Mouse (Mus musculus): ENCODE measurements at regions not wholly inside any gene's neighbourhood (a gene's known extent, or its start where the extent isn't known, plus 50 kb on each side); places are given as distances from the start of the nearest gene placed in this dataset.

DNA sequence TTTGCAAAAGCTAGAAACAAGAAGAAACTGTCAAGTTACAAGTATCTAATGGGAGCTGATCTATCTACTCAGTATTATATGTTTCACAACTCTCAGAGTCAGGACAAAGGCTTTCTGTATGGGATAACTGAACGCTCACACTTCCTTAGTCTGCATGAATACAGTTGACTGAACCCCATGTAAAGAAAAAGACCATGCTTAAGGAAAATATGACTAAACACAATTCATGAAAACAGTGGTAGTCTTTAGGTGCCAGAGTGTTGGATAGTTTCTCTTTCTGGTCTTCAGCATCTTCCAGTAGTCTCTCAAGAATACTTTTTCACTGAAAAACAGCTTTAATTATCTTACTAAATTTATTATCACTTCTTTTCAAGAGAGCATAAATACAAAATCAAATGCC lies 78.7 kb upstream of the Klf6 start:
- no peak for DNase-seq (ENCODE audit: low spot score)

DNA sequence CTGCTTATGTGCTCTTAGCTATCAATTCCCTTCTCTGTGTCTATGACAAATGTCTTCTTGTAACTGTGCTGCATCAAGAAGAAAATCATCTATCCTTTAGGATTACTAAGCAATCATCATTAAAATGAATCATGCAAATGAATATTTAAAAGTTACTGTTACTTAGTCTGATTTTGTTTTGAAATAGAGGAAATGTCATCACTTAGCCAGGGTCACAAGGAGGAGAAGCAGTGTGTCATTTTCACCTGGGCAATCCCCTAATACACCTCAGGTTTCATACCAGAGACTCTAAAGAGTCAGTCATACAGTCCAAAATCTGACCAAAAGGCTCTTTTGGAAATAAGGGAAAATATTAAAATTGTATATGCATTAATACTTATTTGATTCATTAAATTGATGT lies 74.2 kb upstream of the Klf6 start:
- DNase-seq (ENCODE audit: low spot score), result no peak

DNA sequence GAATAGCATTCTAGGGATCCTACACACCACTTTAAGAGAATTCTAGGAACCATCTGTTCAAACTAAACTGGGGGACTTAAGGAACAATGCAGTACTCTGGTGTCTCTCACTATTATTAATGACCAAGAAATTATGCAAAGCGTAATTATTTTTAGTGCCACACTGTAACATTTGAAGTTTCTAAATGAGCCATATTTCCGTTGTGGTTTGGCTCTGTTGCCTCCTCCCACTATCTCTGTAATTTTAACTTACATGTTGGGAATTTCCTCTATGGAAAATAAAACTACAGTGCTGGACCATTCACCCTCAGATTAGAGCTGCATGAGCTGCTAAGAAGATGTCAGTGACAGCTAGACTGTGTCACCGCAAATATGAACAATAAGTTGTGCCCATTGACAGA lies 72.0 kb upstream of the Klf6 start:
- no peak for DNase-seq (ENCODE audit: low spot score)

DNA sequence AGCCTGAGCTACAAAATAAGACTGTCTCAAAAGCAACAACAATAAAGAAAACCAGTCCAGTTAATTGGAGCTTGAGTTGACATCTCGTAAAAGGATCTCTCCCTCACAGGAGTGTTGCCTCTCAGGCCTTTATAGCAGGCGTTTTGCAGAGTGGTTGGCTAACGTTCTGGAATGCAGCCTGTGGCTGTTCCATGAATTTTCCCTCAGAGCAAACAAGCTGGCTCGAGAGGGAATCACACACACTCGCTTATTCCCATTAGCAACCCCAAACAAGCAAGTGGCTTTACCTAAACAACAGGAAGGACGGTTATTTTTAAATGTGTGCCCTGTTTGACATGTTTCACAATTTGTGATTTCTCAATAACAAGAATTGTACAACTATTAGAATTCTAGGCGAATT lies 59.2 kb upstream of the Klf6 start:
- DNase-seq (ENCODE audit: low spot score), result no peak

DNA sequence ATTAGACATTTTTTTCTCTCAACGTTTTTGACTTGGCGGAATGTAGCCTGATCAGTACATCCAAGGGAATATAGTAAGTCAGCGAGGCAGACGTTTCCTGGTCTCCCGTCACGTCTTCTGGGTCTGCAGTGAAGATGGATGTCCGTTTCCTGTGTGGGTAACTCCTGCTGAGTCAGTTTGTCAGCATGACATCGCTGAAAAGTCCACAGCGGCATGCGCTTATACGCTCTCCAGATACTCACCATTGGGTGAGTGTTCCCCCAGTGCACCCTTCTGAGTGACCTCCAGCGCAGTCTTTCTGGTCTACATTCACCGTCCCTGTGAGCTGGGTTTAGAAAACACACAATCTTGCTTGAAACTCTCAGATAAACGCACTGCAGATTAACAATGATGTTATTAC lies 58.5 kb upstream of the Klf6 start:
- DNase-seq (ENCODE audit: low spot score), result no peak

DNA sequence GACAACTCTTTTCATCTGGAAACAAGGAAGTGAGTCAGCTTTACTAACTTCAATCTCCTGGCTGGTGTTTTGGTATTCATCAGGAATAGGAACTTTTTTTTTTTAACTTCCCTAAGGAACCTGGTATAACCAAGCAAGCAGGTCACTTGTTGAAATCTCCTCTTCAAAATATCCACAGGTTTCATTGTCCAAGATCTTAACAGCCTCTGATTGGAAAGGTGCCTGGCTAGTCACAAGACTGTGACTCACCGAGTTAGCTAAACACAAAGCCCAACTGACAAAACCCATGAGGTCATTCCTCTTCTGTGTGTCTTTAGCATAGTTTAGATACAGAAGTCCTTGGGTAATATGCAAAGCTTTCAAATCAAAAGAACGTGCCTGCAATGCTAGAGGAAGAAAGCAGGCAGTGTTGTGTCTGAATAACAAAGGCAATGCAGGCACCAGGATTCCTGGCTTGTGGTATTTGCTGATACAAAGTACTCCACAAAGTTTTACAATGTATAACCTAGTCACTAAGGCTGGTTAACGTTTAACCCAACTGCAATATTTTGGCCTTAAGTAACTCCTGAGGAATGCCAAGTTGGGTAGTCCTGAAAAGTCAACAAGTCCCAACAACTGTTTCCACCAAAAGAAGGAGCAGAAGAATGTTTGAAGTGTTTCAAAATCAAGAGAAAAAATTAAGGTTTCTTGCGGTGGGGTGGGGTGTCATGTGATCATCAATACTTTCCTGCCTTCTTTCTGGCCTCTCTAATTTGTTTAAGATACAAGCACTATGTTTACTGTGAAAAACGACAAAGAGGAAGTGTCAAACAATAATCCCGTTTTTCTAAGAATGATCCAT lies 57.5 kb upstream of the Klf6 start:
- DNase-seq (ENCODE audit: low spot score), result no peak

DNA sequence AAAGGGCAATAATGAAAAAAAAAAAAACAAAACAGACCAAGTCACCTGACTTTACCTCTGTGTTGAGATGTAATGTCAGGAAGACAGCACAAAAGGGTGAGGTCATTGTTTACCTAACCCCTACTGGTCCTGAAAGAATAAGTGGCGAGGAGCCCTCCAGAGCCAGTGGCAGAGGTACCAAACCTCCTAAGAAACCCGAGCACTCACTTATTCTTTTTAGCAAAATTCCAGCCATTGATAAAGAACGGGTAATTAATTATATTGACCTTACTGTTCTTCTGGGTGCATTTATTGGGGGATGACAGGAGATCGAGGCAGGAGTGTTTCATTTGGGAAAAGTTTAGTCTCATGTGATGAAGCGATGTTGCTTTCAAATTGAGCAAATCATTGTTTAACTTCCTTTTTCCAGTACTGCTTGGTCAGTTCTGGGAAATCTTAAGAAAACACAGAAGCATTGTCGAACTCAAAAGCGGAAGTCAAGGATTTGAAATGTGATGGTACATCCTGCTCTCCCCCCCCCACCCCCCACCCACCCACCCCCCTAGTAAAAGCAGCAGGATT lies 56.8 kb upstream of the Klf6 start:
- no peak for DNase-seq (ENCODE audit: low spot score)

DNA sequence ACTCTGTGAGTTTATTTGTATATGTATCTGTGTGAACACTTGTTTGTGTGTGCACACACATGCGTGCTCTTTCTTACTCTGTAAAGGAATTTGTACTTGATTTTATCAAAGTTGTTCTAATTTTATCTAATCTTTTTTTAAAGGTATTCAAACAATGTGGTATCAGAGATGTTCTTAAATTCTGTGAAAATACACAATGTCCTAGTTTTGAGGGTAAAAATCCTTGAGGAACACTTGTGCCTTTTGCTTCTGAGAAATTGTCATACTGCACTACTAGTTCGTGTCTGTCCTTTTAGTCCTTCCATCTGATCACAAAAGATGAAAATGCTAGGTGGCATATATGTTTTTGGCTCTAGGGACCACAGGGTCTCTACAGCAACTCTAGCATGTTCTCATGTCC lies 52.9 kb upstream of the Klf6 start:
- DNase-seq (ENCODE audit: low spot score), result no peak

Data from T-cell, adult 2 months (primary cell).